Mouse (Mus musculus) MEL (cell line): Measurements from ENCODE around the gene Usf1. TPM values are rescaled to one million over a fixed set of nuclear protein-coding genes. Genes with fewer than 3 reads are reported as not detected.

ENCODE experiments used
- DNase-seq: peaks from one replicate; pipeline ENCODE4 v3.0.0; 2011; ENCODE audit warnings: low read depth, low spot score
- H3K27ac ChIP-seq: 2 replicates; pipeline ENCODE4 v1.5.1; 2012; ENCODE audit warnings: low read depth, mild to moderate bottlenecking, control low read depth, low read length, moderate library complexity; ENCODE audit not compliant: control insufficient read depth
- H3K27me3 ChIP-seq, 2 experiments: fragments of 150-350 bp in 1 of 2; sonication (generic) in 1 of 2; 2 replicates each; pipeline ENCODE4 v1.6.1; 2012; ENCODE audit warnings: low read length in 2 of 2, mild to moderate bottlenecking in 2 of 2, improper control_type of control experiment in 1 of 2, moderate library complexity in 1 of 2; ENCODE audit not compliant: insufficient read depth in 2 of 2, control insufficient read depth in 1 of 2
- H3K36me3 ChIP-seq, 2 experiments: 2 replicates each; pipeline ENCODE4 v1.6.1; 2012 to 2014; ENCODE audit warnings: low read length in 2 of 2, improper control_type of control experiment in 1 of 2, inconsistent platforms in 1 of 2, mild to moderate bottlenecking in 1 of 2; ENCODE audit not compliant: insufficient read depth in 2 of 2, control insufficient read depth in 1 of 2
- H3K4me1 ChIP-seq, 2 experiments: fragments of 150-350 bp in 1 of 2; sonication (generic) in 1 of 2; 2 replicates each; pipeline ENCODE4 v1.6.1; 2012; ENCODE audit warnings: low read length in 2 of 2, improper control_type of control experiment in 1 of 2, mild to moderate bottlenecking in 1 of 2; ENCODE audit not compliant: insufficient read depth in 2 of 2, control insufficient read depth in 1 of 2
- H3K4me3 ChIP-seq, 2 experiments: fragments of 150-350 bp in 1 of 2; sonication (generic) in 1 of 2; 2 replicates each; pipeline ENCODE4 v1.5.1; 2012; ENCODE audit warnings: low read depth in 2 of 2, low read length in 2 of 2, mild to moderate bottlenecking in 2 of 2, moderate library complexity in 2 of 2, control low read depth in 1 of 2, improper control_type of control experiment in 1 of 2; ENCODE audit not compliant: control insufficient read depth in 1 of 2, insufficient read depth in 1 of 2
- H3K79me2 ChIP-seq: 2 replicates; pipeline ENCODE4 v1.6.1; 2012; ENCODE audit warnings: mild to moderate bottlenecking, low read length, moderate library complexity; ENCODE audit not compliant: control insufficient read depth, poor library complexity, insufficient read depth
- H3K9ac ChIP-seq: 2 replicates; pipeline ENCODE4 v1.6.1; 2012; ENCODE audit warnings: low read depth, mild to moderate bottlenecking, control low read depth, low read length, moderate library complexity; ENCODE audit not compliant: control insufficient read depth, poor library complexity, severe bottlenecking
- H3K9me3 ChIP-seq: fragments of 150-350 bp; sonication (generic); replicated peaks from 2 replicates; pipeline ENCODE4 v1.6.1; 2012; ENCODE audit warnings: mild to moderate bottlenecking, low read length, improper control_type of control experiment, moderate library complexity; ENCODE audit not compliant: insufficient read depth
- CHD2 ChIP-seq: IDR thresholded peaks from 2 replicates; pipeline ENCODE4 v1.6.1; 2011; ENCODE audit warnings: low read length, improper control_type of control experiment
- E2F4 ChIP-seq: IDR thresholded peaks from 2 replicates; pipeline ENCODE4 v1.6.1; 2011; ENCODE audit warnings: low read depth, low read length, improper control_type of control experiment, borderline replicate concordance
- ELF1 ChIP-seq: IDR thresholded peaks from 2 replicates; pipeline ENCODE4 v1.6.1; 2014; ENCODE audit warnings: low read depth, mild to moderate bottlenecking, inconsistent platforms, low read length, improper control_type of control experiment, moderate library complexity
- EP300 ChIP-seq, 2 experiments: IDR thresholded peaks; 2 replicates each; pipeline ENCODE4 v1.6.1; 2011; ENCODE audit warnings: improper control_type of control experiment in 2 of 2, low read length in 2 of 2, low read depth in 1 of 2, mild to moderate bottlenecking in 1 of 2
- GATA1 ChIP-seq: IDR thresholded peaks from 2 replicates; pipeline ENCODE4 v1.6.1; 2011; ENCODE audit warnings: low read depth, low read length, improper control_type of control experiment
- HCFC1 ChIP-seq: IDR thresholded peaks from 2 replicates; pipeline ENCODE4 v1.6.1; 2012; ENCODE audit warnings: low read depth, mild to moderate bottlenecking, inconsistent platforms, low read length, improper control_type of control experiment, moderate library complexity
- RAD21 ChIP-seq: IDR thresholded peaks from 2 replicates; pipeline ENCODE4 v1.6.1; 2011; ENCODE audit warnings: mild to moderate bottlenecking, low read depth, low read length, improper control_type of control experiment
- RCOR1 ChIP-seq: IDR thresholded peaks from 2 replicates; pipeline ENCODE4 v1.6.1; 2012; ENCODE audit warnings: low read depth, mild to moderate bottlenecking, inconsistent platforms, low read length, improper control_type of control experiment
- SMC3 ChIP-seq: IDR thresholded peaks from 2 replicates; pipeline ENCODE4 v1.6.1; 2011; ENCODE audit warnings: low read depth, low read length, improper control_type of control experiment
- TAL1 ChIP-seq: IDR thresholded peaks from 2 replicates; pipeline ENCODE4 v1.6.1; 2012; ENCODE audit warnings: mild to moderate bottlenecking, inconsistent platforms, low read length, moderate library complexity, mixed read lengths
- TCF12 ChIP-seq: IDR thresholded peaks from 2 replicates; pipeline ENCODE4 v1.6.1; 2014; ENCODE audit warnings: low read depth, mild to moderate bottlenecking, inconsistent platforms, low read length, improper control_type of control experiment, moderate library complexity
- ZKSCAN1 ChIP-seq: IDR thresholded peaks from 2 replicates; pipeline ENCODE4 v1.6.1; 2012; ENCODE audit warnings: low read depth, mild to moderate bottlenecking, inconsistent platforms, low read length, improper control_type of control experiment, moderate library complexity
- ZNF384 ChIP-seq: IDR thresholded peaks from 2 replicates; pipeline ENCODE4 v1.6.1; 2012; ENCODE audit warnings: low read depth, mild to moderate bottlenecking, inconsistent platforms, low read length, improper control_type of control experiment
- polyA plus RNA-seq, 2 experiments: library from polyadenylated mRNA; stranded (reverse) in 1 of 2; unstranded in 1 of 2; fragments of >175 nt in 1 of 2; fragments of >200 nt in 1 of 2; gene quantifications; 2 replicates each; pipeline versions ENCODE4 v1.2.1 to v1.2.4; 2012; ENCODE audit warnings: low replicate concordance in 2 of 2, low read depth in 1 of 2; ENCODE audit not compliant: insufficient read length in 2 of 2, insufficient read depth in 1 of 2, missing spikeins in 1 of 2
- total RNA-seq: library from RNA; depleted of rRNA; stranded (reverse); fragments of 300-350 nt; gene quantifications from 2 replicates; pipeline ENCODE4 v1.2.3, GENCODE M21; 2012

Gene Usf1
- total and polyA plus RNA-seq, 3 experiments, result 55.0 to 56.0 TPM; not detected in 1

GRCm38 (mm10) chr1:171419291-171419882 is 8.3 kb downstream of the Usf1 start:
- Histone ChIP-seq H3K9ac (no peak overlapping the region), H3K27ac (no peak overlapping the region), H3K79me2 (no peaks in the 10 kb centered on the region; the same call in 1 of the 2 replicates), H3K36me3 (peaks cover 1 to 10% of the 10 kb centered on the region in 2 experiments; a peak in 3 of 4 replicates), H3K27me3 (no peaks in the 10 kb centered on the region), H3K9me3 (no peaks in the 10 kb centered on the region), H3K4me1 (peaks cover 0 to 6% of the 10 kb centered on the region in 2 experiments; a peak in 1 of 4 replicates), H3K4me3 (no peak overlapping the region)
- DNase-seq, result no peak
- no peak for TF ChIP-seq GATA1
- TF ChIP-seq CHD2, result no peak
- TF ChIP-seq SMC3, result no peak
- TF ChIP-seq E2F4, result no peak
- TF ChIP-seq ELF1, result no peak
- TF ChIP-seq HCFC1, result no peak

GRCm38 (mm10) chr1:171419905-171420304 is 8.8 kb downstream of the Usf1 start:
- no peak for TF ChIP-seq RAD21
- no peaks in the 10 kb centered on the region for H3K79me2 ChIP-seq
- H3K36me3 ChIP-seq, result peaks cover 1 to 15% of the 10 kb centered on the region in 2 experiments; a peak in 3 of 4 replicates
- H3K9ac ChIP-seq, result no peak overlapping the region
- H3K27me3 ChIP-seq, result no peaks in the 10 kb centered on the region
- peaks cover 0 to 9% of the 10 kb centered on the region in 2 experiments; a peak in 2 of 4 replicates for H3K4me1 ChIP-seq
- H3K27ac ChIP-seq, result no peak overlapping the region
- H3K4me3 ChIP-seq, result no peak overlapping the region
- no peak for DNase-seq
- H3K9me3 ChIP-seq, result no peaks in the 10 kb centered on the region

- peak; percentile 52 for DNase-seq
- Histone ChIP-seq H3K4me1 (peaks cover 0 to 14% of the 10 kb centered on the region in 2 experiments; a peak in 2 of 4 replicates), H3K4me3 (no peak overlapping the region), H3K9me3 (no peaks in the 10 kb centered on the region), H3K36me3 (peaks cover 1 to 18% of the 10 kb centered on the region in 2 experiments; a peak in 3 of 4 replicates), H3K79me2 (no peaks in the 10 kb centered on the region), H3K9ac (0 out of 2 replicates have a peak overlapping the region, but pooled peaks have one; percentile 23), H3K27me3 (no peaks in the 10 kb centered on the region), H3K27ac (no peak overlapping the region)
- peak; percentile 27; the same call in 1 of the 2 replicates for TF ChIP-seq TCF12
- no peak; the same call in 1 of the 2 replicates for TF ChIP-seq ZKSCAN1
- peak; percentile 79 for TF ChIP-seq RCOR1
- TF ChIP-seq EP300 (IDR thresholded peaks at IDR 0.05; ENCODE audit: low read depth in 1 of 2, low read length in 2 of 2), result peak in 1 of 2 experiments; percentile 35; a peak in 1 of 4 replicates
- TF ChIP-seq ZNF384, result peak; percentile 92
- TF ChIP-seq TAL1, result peak; percentile 33; the same call in 1 of the 2 replicates
- no peak for TF ChIP-seq E2F4
- peak; percentile 56; the same call in 1 of the 2 replicates for TF ChIP-seq GATA1
- TF ChIP-seq RAD21, result no peak
- TF ChIP-seq HCFC1, result 0 out of 2 replicates have a peak, but pooled peaks have one; percentile 15
- TF ChIP-seq SMC3, result no peak
These were observed 11.5 kb downstream of the Usf1 start for GRCm38 (mm10) chr1:171422504-171423095.
